Mouse (Mus musculus): Measurements from ENCODE around the gene Hist1h2bn.
"Not testable (repeated sequence)": the region's sequence is repeated elsewhere in the genome, so short reads cannot be mapped to it uniquely, and the experiment has no call there.

Hist1h2bn gene

DNA sequence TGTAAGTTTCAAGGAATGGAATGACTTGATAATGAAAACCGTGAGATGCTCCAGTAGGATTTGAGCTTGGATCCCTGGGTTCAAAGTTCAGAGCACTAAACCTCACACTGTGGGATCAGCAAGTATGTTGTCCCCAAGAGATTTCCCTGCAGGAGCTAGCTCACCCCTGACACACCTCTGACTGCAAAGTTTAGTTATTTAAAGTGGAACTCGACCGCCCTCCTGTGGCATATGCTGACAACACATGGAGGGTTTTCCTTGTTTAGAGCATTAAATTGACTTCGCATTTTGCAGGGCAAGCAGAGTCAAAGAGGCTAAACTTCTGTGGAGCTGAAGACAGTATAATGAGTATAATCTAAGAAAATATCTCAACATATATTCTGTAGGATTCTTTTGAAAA lies 49.1 kb downstream of the Hist1h2bn start:
- in situ Hi-C loops (cut with MboI; ENCODE audit: low pct_unique_long_range_greater_than_20kb in 1 of 2, low sequenced_read_pairs in 2 of 2, unreplicated experiment in 1 of 2), result not testable (repeated sequence)
